Comparison of ENCODE assay signal across 11 mouse cellular contexts in the genomic region with DNA sequence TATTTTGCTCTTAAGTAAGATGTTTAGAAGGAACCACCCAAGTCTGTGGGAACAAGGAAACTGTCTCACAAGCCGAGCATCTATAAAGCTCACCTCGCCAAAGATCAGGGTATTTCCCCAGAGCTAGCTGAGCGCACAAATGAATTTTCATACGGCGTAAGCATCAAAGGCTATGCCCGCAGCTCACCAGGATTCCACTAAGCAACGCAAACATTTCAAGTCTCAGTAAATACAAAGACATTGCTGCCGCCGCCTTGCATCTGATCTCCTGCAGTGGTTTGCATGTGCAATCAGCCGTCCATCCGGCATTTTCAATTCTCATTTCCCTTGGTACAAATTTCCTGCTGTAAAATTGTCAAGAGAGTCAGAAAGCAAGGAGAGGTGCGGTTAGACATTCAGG.
DNase-seq lines count a peak whose midpoint lies in the region; ATAC-seq lines count a peak whose summit lies in the region.
"Had no signal": no experiment of that assay in that cellular context is flagged by ENCODE, and none has a peak within 500 bp of the region (broad histone marks: within the 10 kb centered on the region; RNA-seq: fewer than 3 reads in every experiment).

No protein-coding gene starts in this region.

- H3K4me2 ChIP-seq in neural tube, embryonic 13.5 days, result no peak overlapping the region
- H3K4me2 ChIP-seq in forebrain, embryonic 13.5 days, result peak overlapping the region; percentile 12; the same call in 1 of the 2 replicates
- no peak overlapping the region for H3K4me2 ChIP-seq in limb, embryonic 12.5 days
- H3K4me2 ChIP-seq in neural tube, embryonic 15.5 days, result no peak overlapping the region

- 36% methylated on average over 12 of the region's 12 CpGs for WGBS in neural tube, embryonic 13.5 days
- WGBS in forebrain, embryonic 13.5 days, result 13% methylated on average over 12 of the region's 12 CpGs
- WGBS in limb, embryonic 12.5 days, result 56% methylated on average over 12 of the region's 12 CpGs
- WGBS in neural tube, embryonic 15.5 days, result 39% methylated on average over 12 of the region's 12 CpGs

- ATAC-seq in neural tube, embryonic 13.5 days (ENCODE audit: low read depth), result peak; percentile 3; the same call in 1 of the 2 replicates
- no peak for ATAC-seq in forebrain, embryonic 13.5 days
- no peak for ATAC-seq in limb, embryonic 12.5 days (ENCODE audit: insufficient number of reproducible peaks, insufficient read depth, low FRiP score, low TSS enrichment, low read depth)
- peak; percentile 33; the same call in 1 of the 2 replicates for ATAC-seq in neural tube, embryonic 15.5 days (ENCODE audit: low FRiP score)
- ATAC-seq in granulocyte monocyte progenitor cell, adult 5-6 weeks (replicated peaks; ENCODE audit: poor library complexity, severe bottlenecking), result no peak
- no peak for ATAC-seq in CD4-positive, CD25-positive, alpha-beta regulatory T cell, adult 4 months

- H3K27me3 ChIP-seq in neural tube, embryonic 13.5 days, result no peaks in the 10 kb centered on the region
- no peaks in the 10 kb centered on the region for H3K27me3 ChIP-seq in forebrain, embryonic 13.5 days
- no peaks in the 10 kb centered on the region; the same call in 1 of the 2 replicates for H3K27me3 ChIP-seq in limb, embryonic 12.5 days
- no peaks in the 10 kb centered on the region for H3K27me3 ChIP-seq in neural tube, embryonic 15.5 days (replicated peaks)
- H3K27me3 ChIP-seq: heart, embryonic 13.5 days had no signal

- no peak for DNase-seq in neural tube, embryonic 10.5 days (ENCODE audit: extremely low spot score, low spot score)
- DNase-seq: kidney, postnatal 10 days; lung, adult 2 months had no signal

- H3K4me3 ChIP-seq in neural tube, embryonic 13.5 days, result no peak overlapping the region
- H3K4me3 ChIP-seq in forebrain, embryonic 13.5 days, result no peak overlapping the region
- no peak overlapping the region for H3K4me3 ChIP-seq in limb, embryonic 12.5 days (replicated peaks)
- no peak overlapping the region for H3K4me3 ChIP-seq in neural tube, embryonic 15.5 days (replicated peaks)
- H3K4me3 ChIP-seq: erythroblast, embryonic 14.5 days; heart, embryonic 13.5 days had no signal

- peaks cover 12% of the 10 kb centered on the region for H3K4me1 ChIP-seq in neural tube, embryonic 13.5 days (replicated peaks)
- peaks cover 16% of the 10 kb centered on the region for H3K4me1 ChIP-seq in forebrain, embryonic 13.5 days
- H3K4me1 ChIP-seq in limb, embryonic 12.5 days (replicated peaks), result peaks cover 15% of the 10 kb centered on the region
- H3K4me1 ChIP-seq in neural tube, embryonic 15.5 days, result peaks cover 11% of the 10 kb centered on the region

- H3K9me3 ChIP-seq in neural tube, embryonic 13.5 days, result no peaks in the 10 kb centered on the region
- H3K9me3 ChIP-seq in forebrain, embryonic 13.5 days (replicated peaks), result no peaks in the 10 kb centered on the region
- H3K9me3 ChIP-seq in limb, embryonic 12.5 days, result no peaks in the 10 kb centered on the region
- H3K9me3 ChIP-seq in neural tube, embryonic 15.5 days (replicated peaks), result no peaks in the 10 kb centered on the region
- H3K9me3 ChIP-seq: heart, embryonic 13.5 days had no signal

- H3K27ac ChIP-seq in neural tube, embryonic 13.5 days (replicated peaks), result peak overlapping the region; percentile 50
- H3K27ac ChIP-seq in forebrain, embryonic 13.5 days, result 0 out of 2 replicates have a peak overlapping the region, but pooled peaks have one; percentile 31
- H3K27ac ChIP-seq in limb, embryonic 12.5 days, result 0 out of 2 replicates have a peak overlapping the region, but pooled peaks have one; percentile 19
- peak overlapping the region; percentile 65 for H3K27ac ChIP-seq in neural tube, embryonic 15.5 days (replicated peaks)
- H3K27ac ChIP-seq: heart, embryonic 13.5 days had no signal

- H3K36me3 ChIP-seq in neural tube, embryonic 13.5 days, result no peaks in the 10 kb centered on the region
- H3K36me3 ChIP-seq in forebrain, embryonic 13.5 days (ENCODE audit: poor library complexity, severe bottlenecking), result no peaks in the 10 kb centered on the region
- no peaks in the 10 kb centered on the region for H3K36me3 ChIP-seq in limb, embryonic 12.5 days
- H3K36me3 ChIP-seq in neural tube, embryonic 15.5 days, result no peaks in the 10 kb centered on the region
- H3K36me3 ChIP-seq: heart, embryonic 13.5 days had no signal

- H3K9ac ChIP-seq in neural tube, embryonic 13.5 days, result no peak overlapping the region
- H3K9ac ChIP-seq in forebrain, embryonic 13.5 days, result 0 out of 2 replicates have a peak overlapping the region, but pooled peaks have one; percentile 8
- no peak overlapping the region for H3K9ac ChIP-seq in limb, embryonic 12.5 days (replicated peaks)
- no peak overlapping the region for H3K9ac ChIP-seq in neural tube, embryonic 15.5 days (replicated peaks)
- H3K9ac ChIP-seq: heart, embryonic 13.5 days had no signal

Comparison
In these comparisons a context has a peak if more than half of its experiments do, and no peak if none do; other contexts are left out.
1. ATAC-seq: peak in neural tube, embryonic 13.5 days (single experiment) and neural tube, embryonic 15.5 days (single experiment); none in forebrain, embryonic 13.5 days (single experiment), limb, embryonic 12.5 days (single experiment), granulocyte monocyte progenitor cell, adult 5-6 weeks (single experiment) and CD4-positive, CD25-positive, alpha-beta regulatory T cell, adult 4 months (single experiment).
2. Peak in every context shown above with its lines, with median percentiles within 50 percentile points of each other: H3K27ac ChIP-seq.